8 mouse cellular contexts compared by ENCODE assay signal in the genomic region with DNA sequence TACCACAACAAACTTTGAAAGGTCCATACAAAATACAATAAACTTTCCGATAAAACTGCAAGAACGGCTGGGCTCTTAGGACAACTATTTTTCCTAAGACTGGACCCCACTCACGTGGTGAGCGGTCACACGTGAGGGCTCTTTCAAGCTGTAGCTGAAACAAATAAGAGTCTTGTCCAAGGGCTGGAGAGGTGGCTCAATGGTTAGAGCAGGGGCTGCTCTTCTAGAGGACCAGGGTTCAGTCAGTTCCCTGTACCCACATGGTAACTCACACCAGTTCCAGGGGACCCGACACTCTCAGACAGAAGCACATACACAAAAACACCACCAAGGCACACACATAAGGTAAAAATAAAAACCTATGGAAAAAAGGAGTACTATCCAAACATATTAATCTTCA.
DNase-seq lines count a peak whose midpoint lies in the region; ATAC-seq and TF ChIP-seq lines count a peak whose summit lies in the region.
"Had no signal": no experiment of that assay in that cellular context is flagged by ENCODE, and none has a peak within 500 bp of the region (broad histone marks: within the 10 kb centered on the region; RNA-seq: fewer than 3 reads in every experiment).

No protein-coding gene starts in this region.

- H3K4me3 ChIP-seq in lung, embryonic 14.5 days (ENCODE audit: low read depth, low read length) = peak overlapping the region; percentile 41
- peak overlapping the region; percentile 33; the same call in 1 of the 2 replicates for H3K4me3 ChIP-seq in forebrain, embryonic 11.5 days (ENCODE audit: low read depth, low read length)
- peak overlapping the region; percentile 3; the same call in 1 of the 2 replicates for H3K4me3 ChIP-seq in intestine, postnatal 0 days (ENCODE audit: low read depth, low read length)

- H3K9ac ChIP-seq in lung, embryonic 14.5 days = peak overlapping the region; percentile 36; the same call in 1 of the 2 replicates
- H3K9ac ChIP-seq in forebrain, embryonic 11.5 days (ENCODE audit: low read length) = no peak overlapping the region
- H3K9ac ChIP-seq in intestine, postnatal 0 days (ENCODE audit: low read depth, low read length) = no peak overlapping the region

- no peak for TF ChIP-seq CTCF in lung, embryonic 14.5 days (IDR thresholded peaks at IDR 0.05; ENCODE audit: low read depth)
- no peak for TF ChIP-seq CTCF in intestine, postnatal 0 days (IDR thresholded peaks at IDR 0.05; ENCODE audit: low read depth)

- DNase-seq in lung, embryonic 14.5 days = no peak
- DNase-seq in lung, postnatal 36 days = no peak
- no peak for DNase-seq in forebrain, embryonic 11.5 days (ENCODE audit: low spot score)
- DNase-seq in retina, embryonic 14.5 days (ENCODE audit: low spot score) = peak; percentile 62
- no peak for DNase-seq in right cerebral cortex, postnatal 14 days
- DNase-seq in gastrocnemius, adult 8-10 months (ENCODE audit: low spot score in 2 of 2) = no peak

- H3K27me3 ChIP-seq in lung, embryonic 14.5 days (ENCODE audit: insufficient read depth, low read length) = no peaks in the 10 kb centered on the region
- no peaks in the 10 kb centered on the region for H3K27me3 ChIP-seq in forebrain, embryonic 11.5 days (ENCODE audit: control insufficient read depth, insufficient read depth, low read length)
- H3K27me3 ChIP-seq in intestine, postnatal 0 days (replicated peaks; ENCODE audit: control insufficient read depth, insufficient read depth, low read length) = no peaks in the 10 kb centered on the region

- 22% methylated on average over 6 of the region's 6 CpGs for WGBS in lung, embryonic 14.5 days
- WGBS in forebrain, embryonic 11.5 days = 16% methylated on average over 6 of the region's 6 CpGs
- 56% methylated on average over 6 of the region's 6 CpGs for WGBS in intestine, postnatal 0 days

- H3K9me3 ChIP-seq in lung, embryonic 14.5 days (ENCODE audit: low read depth, low read length) = no peaks in the 10 kb centered on the region
- H3K9me3 ChIP-seq in forebrain, embryonic 11.5 days (ENCODE audit: control insufficient read depth, low read length) = no peaks in the 10 kb centered on the region
- H3K9me3 ChIP-seq in intestine, postnatal 0 days (ENCODE audit: control insufficient read depth) = no peaks in the 10 kb centered on the region
- H3K9me3 ChIP-seq: megakaryocyte, embryonic 14.5 days had no signal

- peak overlapping the region; percentile 50; the same call in 1 of the 2 replicates for H3K27ac ChIP-seq in lung, embryonic 14.5 days (ENCODE audit: low read depth)
- H3K27ac ChIP-seq in forebrain, embryonic 11.5 days (ENCODE audit: low read depth, low read length) = no peak overlapping the region
- H3K27ac ChIP-seq in intestine, postnatal 0 days (ENCODE audit: low read depth, low read length) = no peak overlapping the region

- peaks cover 29% of the 10 kb centered on the region for H3K4me1 ChIP-seq in lung, embryonic 14.5 days (ENCODE audit: insufficient read depth)
- H3K4me1 ChIP-seq in forebrain, embryonic 11.5 days (replicated peaks; ENCODE audit: control insufficient read depth, insufficient read depth, low read length) = peaks cover 13% of the 10 kb centered on the region
- H3K4me1 ChIP-seq in intestine, postnatal 0 days (replicated peaks; ENCODE audit: control insufficient read depth, insufficient read depth, low read length) = no peaks in the 10 kb centered on the region; the same call in 1 of the 2 replicates

- no peak for ATAC-seq in lung, embryonic 14.5 days (ENCODE audit: insufficient read depth)
- ATAC-seq in forebrain, embryonic 11.5 days (replicated peaks; ENCODE audit: low FRiP score) = no peak
- no peak for ATAC-seq in intestine, postnatal 0 days

- H3K4me2 ChIP-seq in lung, embryonic 14.5 days = peak overlapping the region; percentile 63
- peak overlapping the region; percentile 51; the same call in 1 of the 2 replicates for H3K4me2 ChIP-seq in forebrain, embryonic 11.5 days (ENCODE audit: low read depth, low read length, severe bottlenecking)
- H3K4me2 ChIP-seq in intestine, postnatal 0 days (replicated peaks; ENCODE audit: low read depth) = peak overlapping the region; percentile 57

- H3K36me3 ChIP-seq in lung, embryonic 14.5 days (ENCODE audit: insufficient read depth) = 0 out of 2 replicates have a peak, but pooled peaks cover 3% of the 10 kb centered on the region
- H3K36me3 ChIP-seq in forebrain, embryonic 11.5 days (ENCODE audit: control insufficient read depth, insufficient read depth, low read length) = no peaks in the 10 kb centered on the region
- no peaks in the 10 kb centered on the region for H3K36me3 ChIP-seq in intestine, postnatal 0 days (ENCODE audit: control insufficient read depth, insufficient read depth)
